Mouse (Mus musculus): Measurements from ENCODE around the gene 4931422A03Rik. TPM values are rescaled to one million over a fixed set of nuclear protein-coding genes. Genes with fewer than 3 reads are reported as not detected.
"Not testable (repeated sequence)": the region's sequence is repeated elsewhere in the genome, so short reads cannot be mapped to it uniquely, and the experiment has no call there.

Gene 4931422A03Rik
- polyA plus RNA-seq (2014; fragmentation: Nextera tagmentation; extraction: Ambion mirVana): 1.5 and 1.8 TPM in 2 replicates

GRCm38 (mm10) chr2:104028139-104028723, at the start of gene 4931422A03Rik:
TSS of gene 4931422A03Rik (minus strand) at chr2:104028361.
- Histone ChIP-seq H3K9ac (ENCODE audit: low read length) (peak within 1 kb of the TSS; percentile 95), H3K27me3 (ENCODE audit: control insufficient read depth, insufficient read depth, low read length) (no peaks in the 10 kb centered on the region), H3K27ac (replicated peaks; ENCODE audit: low read depth, low read length) (no peak within 1 kb of the TSS), H3K36me3 (ENCODE audit: control insufficient read depth, insufficient read depth, low read length) (no peaks in the 10 kb centered on the region), H3K4me2 (ENCODE audit: low read depth, severe bottlenecking) (peak within 1 kb of the TSS; percentile 57), H3K9me3 (ENCODE audit: control insufficient read depth, low read length) (no peaks in the 10 kb centered on the region), H3K4me3 (ENCODE audit: low read depth, low read length) (peak within 1 kb of the TSS; percentile 99), H3K4me1 (ENCODE audit: control insufficient read depth, insufficient read depth, low read length) (peaks cover 8% of the 10 kb centered on the region; the same call in 1 of the 2 replicates)
- 1% methylated on average over 32 of the region's 32 CpGs for WGBS
- ATAC-seq (ENCODE audit: insufficient number of reproducible peaks, low FRiP score, low TSS enrichment, low read depth) (peak; percentile 58; the same call in 1 of the 2 replicates), DNase-seq (ENCODE audit: low spot score) (no peak)

- DNase-seq (ENCODE audit: low spot score): peak; percentile 78
- H3K9ac ChIP-seq (ENCODE audit: low read length): peak within 1 kb of the TSS; percentile 36
- peak; percentile 89 for ATAC-seq (ENCODE audit: insufficient number of reproducible peaks, low FRiP score, low TSS enrichment, low read depth)
Observed at GRCm38 (mm10) chr2:104069704-104070185, 41.6 kb upstream of the 4931422A03Rik start, which contains the start of gene Cd59b. TSS of gene Cd59b (plus strand) at chr2:104069849.

GRCm38 (mm10) chr2:104068450-104068849, 40.3 kb upstream of the 4931422A03Rik start, which contains the start of gene Gm10799:
TSS of gene Gm10799 (minus strand) at chr2:104068550.
- ATAC-seq (ENCODE audit: insufficient number of reproducible peaks, low FRiP score, low TSS enrichment, low read depth); H3K9ac ChIP-seq (ENCODE audit: low read length); DNase-seq (ENCODE audit: low spot score); H3K27ac ChIP-seq (replicated peaks; ENCODE audit: low read depth, low read length); H3K4me2 ChIP-seq (ENCODE audit: low read depth, severe bottlenecking); H3K4me3 ChIP-seq (ENCODE audit: low read depth, low read length); H3K9me3 ChIP-seq (ENCODE audit: control insufficient read depth, low read length); H3K27me3 ChIP-seq (ENCODE audit: control insufficient read depth, insufficient read depth, low read length); H3K36me3 ChIP-seq (ENCODE audit: control insufficient read depth, insufficient read depth, low read length); H3K4me1 ChIP-seq (ENCODE audit: control insufficient read depth, insufficient read depth, low read length): not testable (repeated sequence)
- 88% methylated on average over 7 of the region's 7 CpGs for WGBS

More at GRCm38 (mm10) chr2:104069704-104070185, 41.6 kb upstream of the 4931422A03Rik start, which contains the start of gene Cd59b:
- no peaks in the 10 kb centered on the region for H3K4me1 ChIP-seq (ENCODE audit: control insufficient read depth, insufficient read depth, low read length)
- H3K9me3 ChIP-seq (ENCODE audit: control insufficient read depth, low read length): no peaks in the 10 kb centered on the region
- WGBS: 2% methylated on average over 13 of the region's 13 CpGs
- H3K4me2 ChIP-seq (ENCODE audit: low read depth, severe bottlenecking): peak within 1 kb of the TSS; percentile 51
- no peaks in the 10 kb centered on the region for H3K27me3 ChIP-seq (ENCODE audit: control insufficient read depth, insufficient read depth, low read length)
- no peaks in the 10 kb centered on the region for H3K36me3 ChIP-seq (ENCODE audit: control insufficient read depth, insufficient read depth, low read length)
- no peak within 1 kb of the TSS for H3K27ac ChIP-seq (replicated peaks; ENCODE audit: low read depth, low read length)
- peak within 1 kb of the TSS; percentile 31 for H3K4me3 ChIP-seq (ENCODE audit: low read depth, low read length)

- not testable (repeated sequence) for H3K27ac ChIP-seq (replicated peaks; ENCODE audit: low read depth, low read length); H3K4me1 ChIP-seq (ENCODE audit: control insufficient read depth, insufficient read depth, low read length); H3K9ac ChIP-seq (ENCODE audit: low read length); H3K4me3 ChIP-seq (ENCODE audit: low read depth, low read length); H3K9me3 ChIP-seq (ENCODE audit: control insufficient read depth, low read length); ATAC-seq (ENCODE audit: insufficient number of reproducible peaks, low FRiP score, low TSS enrichment, low read depth); H3K36me3 ChIP-seq (ENCODE audit: control insufficient read depth, insufficient read depth, low read length); DNase-seq (ENCODE audit: low spot score); H3K4me2 ChIP-seq (ENCODE audit: low read depth, severe bottlenecking); H3K27me3 ChIP-seq (ENCODE audit: control insufficient read depth, insufficient read depth, low read length)
- 92% methylated on average over 6 of the region's 6 CpGs for WGBS
Observed at GRCm38 (mm10) chr2:104065526-104065925, 37.4 kb upstream of the 4931422A03Rik start, which contains the start of gene Gm10912. TSS of gene Gm10912 (plus strand) at chr2:104065826.

GRCm38 (mm10) chr2:104064152-104064551, 36.0 kb upstream of the 4931422A03Rik start:
- Histone ChIP-seq H3K27ac (replicated peaks; ENCODE audit: low read depth, low read length) (no peak overlapping the region), H3K9ac (ENCODE audit: low read length) (no peak overlapping the region), H3K4me2 (ENCODE audit: low read depth, severe bottlenecking) (no peak overlapping the region), H3K36me3 (ENCODE audit: control insufficient read depth, insufficient read depth, low read length) (peaks cover 6% of the 10 kb centered on the region; the same call in 1 of the 2 replicates), H3K9me3 (ENCODE audit: control insufficient read depth, low read length) (no peaks in the 10 kb centered on the region), H3K4me3 (ENCODE audit: low read depth, low read length) (no peak overlapping the region), H3K4me1 (ENCODE audit: control insufficient read depth, insufficient read depth, low read length) (no peaks in the 10 kb centered on the region), H3K27me3 (ENCODE audit: control insufficient read depth, insufficient read depth, low read length) (no peaks in the 10 kb centered on the region)
- ATAC-seq (ENCODE audit: insufficient number of reproducible peaks, low FRiP score, low TSS enrichment, low read depth) (no peak), DNase-seq (ENCODE audit: low spot score) (no peak)
- WGBS: 84% methylated on average over 2 of the region's 2 CpGs

GRCm38 (mm10) chr2:104062665-104063064, 34.5 kb upstream of the 4931422A03Rik start:
- no peaks in the 10 kb centered on the region for H3K27me3 ChIP-seq (ENCODE audit: control insufficient read depth, insufficient read depth, low read length)
- H3K9me3 ChIP-seq (ENCODE audit: control insufficient read depth, low read length): no peaks in the 10 kb centered on the region
- H3K4me1 ChIP-seq (ENCODE audit: control insufficient read depth, insufficient read depth, low read length): no peaks in the 10 kb centered on the region
- H3K9ac ChIP-seq (ENCODE audit: low read length): no peak overlapping the region
- no peak overlapping the region for H3K4me3 ChIP-seq (ENCODE audit: low read depth, low read length)
- ATAC-seq (ENCODE audit: insufficient number of reproducible peaks, low FRiP score, low TSS enrichment, low read depth) (no peak), DNase-seq (ENCODE audit: low spot score) (no peak)
- H3K36me3 ChIP-seq (ENCODE audit: control insufficient read depth, insufficient read depth, low read length): peaks cover 10% of the 10 kb centered on the region; the same call in 1 of the 2 replicates
- no peak overlapping the region for H3K4me2 ChIP-seq (ENCODE audit: low read depth, severe bottlenecking)
- no peak overlapping the region for H3K27ac ChIP-seq (replicated peaks; ENCODE audit: low read depth, low read length)

GRCm38 (mm10) chr2:104060996-104061395, 32.8 kb upstream of the 4931422A03Rik start:
- ATAC-seq (ENCODE audit: insufficient number of reproducible peaks, low FRiP score, low TSS enrichment, low read depth): no peak
- 95% methylated on average over 6 of the region's 6 CpGs for WGBS

GRCm38 (mm10) chr2:104059786-104060185, 31.6 kb upstream of the 4931422A03Rik start:
- no peak overlapping the region for H3K27ac ChIP-seq (replicated peaks; ENCODE audit: low read depth, low read length)
- H3K4me2 ChIP-seq (ENCODE audit: low read depth, severe bottlenecking): no peak overlapping the region
- H3K27me3 ChIP-seq (ENCODE audit: control insufficient read depth, insufficient read depth, low read length): no peaks in the 10 kb centered on the region
- WGBS: 80% methylated on average over 10 of the region's 10 CpGs
- H3K9ac ChIP-seq (ENCODE audit: low read length): no peak overlapping the region
- H3K9me3 ChIP-seq (ENCODE audit: control insufficient read depth, low read length): no peaks in the 10 kb centered on the region
- H3K4me1 ChIP-seq (ENCODE audit: control insufficient read depth, insufficient read depth, low read length): no peaks in the 10 kb centered on the region
- DNase-seq (ENCODE audit: low spot score) (no peak), ATAC-seq (ENCODE audit: insufficient number of reproducible peaks, low FRiP score, low TSS enrichment, low read depth) (no peak)
- peaks cover 12% of the 10 kb centered on the region; the same call in 1 of the 2 replicates for H3K36me3 ChIP-seq (ENCODE audit: control insufficient read depth, insufficient read depth, low read length)
- H3K4me3 ChIP-seq (ENCODE audit: low read depth, low read length): no peak overlapping the region

More at GRCm38 (mm10) chr2:104060996-104061395, 32.8 kb upstream of the 4931422A03Rik start:
- Histone ChIP-seq H3K4me2 (ENCODE audit: low read depth, severe bottlenecking) (no peak overlapping the region), H3K27me3 (ENCODE audit: control insufficient read depth, insufficient read depth, low read length) (no peaks in the 10 kb centered on the region), H3K4me3 (ENCODE audit: low read depth, low read length) (no peak overlapping the region), H3K4me1 (ENCODE audit: control insufficient read depth, insufficient read depth, low read length) (no peaks in the 10 kb centered on the region), H3K36me3 (ENCODE audit: control insufficient read depth, insufficient read depth, low read length) (peaks cover 10% of the 10 kb centered on the region; the same call in 1 of the 2 replicates), H3K9me3 (ENCODE audit: control insufficient read depth, low read length) (no peaks in the 10 kb centered on the region), H3K9ac (ENCODE audit: low read length) (no peak overlapping the region), H3K27ac (replicated peaks; ENCODE audit: low read depth, low read length) (no peak overlapping the region)
- DNase-seq (ENCODE audit: low spot score): no peak

Data from limb, embryonic 11.5 days (tissue).